Mouse (Mus musculus) heart, postnatal 0 days (tissue): ENCODE measurements at regions not wholly inside any gene's neighbourhood (a gene's known extent, or its start where the extent isn't known, plus 50 kb on each side); places are given as distances from the start of the nearest gene placed in this dataset.

Experiments
- ATAC-seq: fragments of 200-750 bp; cut with Nextera tagmentation; 2 replicates; pipeline ENCODE4 v1.8.0; 2017; ENCODE audit warnings: low read depth, moderate number of reproducible peaks, moderate library complexity; ENCODE audit not compliant: insufficient read depth
- DNase-seq: peaks from one replicate; pipeline ENCODE4 v3.0.0-alpha.2; 2016; ENCODE audit warnings: low spot score
- H3K27ac ChIP-seq: fragments of 300-500 bp; sonication (generic); 2 replicates; pipeline ENCODE4 v1.5.1; 2014; ENCODE audit warnings: low read depth, mild to moderate bottlenecking
- H3K27me3 ChIP-seq: fragments of 300-500 bp; sonication (generic); 2 replicates; pipeline ENCODE4 v1.6.1; 2014; ENCODE audit warnings: low read length, mixed read lengths; ENCODE audit not compliant: control insufficient read depth, insufficient read depth
- H3K36me3 ChIP-seq: fragments of 300-500 bp; sonication (generic); replicated peaks from 2 replicates; pipeline ENCODE4 v1.6.1; 2014; ENCODE audit warnings: low read length, mixed read lengths; ENCODE audit not compliant: control insufficient read depth, insufficient read depth
- H3K4me1 ChIP-seq: fragments of 300-500 bp; sonication (generic); 2 replicates; pipeline ENCODE4 v1.6.1; 2014; ENCODE audit warnings: antibody characterized with exemption; ENCODE audit not compliant: control insufficient read depth, insufficient read depth
- H3K4me2 ChIP-seq: fragments of 300-500 bp; sonication (generic); 2 replicates; pipeline ENCODE4 v1.6.1; 2014; ENCODE audit warnings: low read depth, mild to moderate bottlenecking, low read length, moderate library complexity
- H3K4me3 ChIP-seq: fragments of 300-500 bp; sonication (generic); 2 replicates; pipeline ENCODE4 v1.5.1; 2014; ENCODE audit warnings: low read depth, low read length
- H3K9ac ChIP-seq: fragments of 300-500 bp; sonication (generic); replicated peaks from 2 replicates; pipeline ENCODE4 v1.6.1; 2014; ENCODE audit warnings: low read depth, low read length, mixed read lengths
- H3K9me3 ChIP-seq: fragments of 300-500 bp; sonication (generic); replicated peaks from 2 replicates; pipeline ENCODE4 v1.6.1; 2016; ENCODE audit warnings: low read length; ENCODE audit not compliant: control insufficient read depth
- CTCF ChIP-seq: IDR thresholded peaks from 2 replicates; pipeline ENCODE4 v1.5.1; 2016; ENCODE audit warnings: antibody characterized with exemption, control low read depth, low read depth
- EP300 ChIP-seq: IDR thresholded peaks from 2 replicates; pipeline ENCODE4 v1.6.1; 2016; ENCODE audit warnings: antibody characterized with exemption, low read depth
- WGBS: fragments of 180-500 bp; shearing (Covaris S2); extraction: QIAGEN DNeasy Blood & Tissue Kit; methylation state at CpG from one replicate; pipeline ENCODE4 v1.1.7; 2014; 5-methylcytosine and 5-hydroxymethylcytosine counted together

GRCm38 (mm10) chr14:80270063-80270462, 286.2 kb downstream of the Olfm4 start:
- no peak overlapping the region for H3K27ac ChIP-seq
- 60% methylated on average over 13 of the region's 13 CpGs for WGBS
- H3K36me3 ChIP-seq: no peaks in the 10 kb centered on the region
- no peak for ATAC-seq
- H3K9me3 ChIP-seq: no peaks in the 10 kb centered on the region
- no peaks in the 10 kb centered on the region for H3K4me1 ChIP-seq
- H3K27me3 ChIP-seq: no peaks in the 10 kb centered on the region
- H3K4me3 ChIP-seq: no peak overlapping the region
- H3K9ac ChIP-seq: no peak overlapping the region
- no peak overlapping the region for H3K4me2 ChIP-seq
- TF ChIP-seq EP300: no peak
- TF ChIP-seq CTCF: no peak
- DNase-seq: no peak

GRCm38 (mm10) chr14:80280188-80280587, 296.3 kb downstream of the Olfm4 start:
- WGBS: 62% methylated on average over 4 of the region's 4 CpGs

GRCm38 (mm10) chr14:80283726-80284125, 299.8 kb downstream of the Olfm4 start:
- H3K4me2 ChIP-seq: no peak overlapping the region
- no peak overlapping the region for H3K9ac ChIP-seq
- H3K4me1 ChIP-seq: no peaks in the 10 kb centered on the region
- no peak for ATAC-seq
- H3K27me3 ChIP-seq: no peaks in the 10 kb centered on the region
- no peaks in the 10 kb centered on the region for H3K9me3 ChIP-seq
- no peaks in the 10 kb centered on the region for H3K36me3 ChIP-seq
- no peak for DNase-seq
- TF ChIP-seq EP300 (no peak), CTCF (no peak)
- no peak overlapping the region for H3K27ac ChIP-seq
- WGBS: 37% methylated on average over 2 of the region's 2 CpGs
- H3K4me3 ChIP-seq: no peak overlapping the region

More at GRCm38 (mm10) chr14:80280188-80280587, 296.3 kb downstream of the Olfm4 start:
- H3K27me3 ChIP-seq: no peaks in the 10 kb centered on the region
- DNase-seq (no peak), ATAC-seq (no peak)
- H3K4me3 ChIP-seq: no peak overlapping the region
- H3K4me1 ChIP-seq: no peaks in the 10 kb centered on the region
- TF ChIP-seq EP300 (no peak), CTCF (no peak)
- H3K27ac ChIP-seq: no peak overlapping the region
- H3K36me3 ChIP-seq: no peaks in the 10 kb centered on the region
- no peaks in the 10 kb centered on the region for H3K9me3 ChIP-seq
- no peak overlapping the region for H3K9ac ChIP-seq
- no peak overlapping the region for H3K4me2 ChIP-seq

GRCm38 (mm10) chr14:80291360-80291759, 307.5 kb downstream of the Olfm4 start:
- no peak for DNase-seq
- WGBS: 61% methylated on average over 4 of the region's 4 CpGs
- no peaks in the 10 kb centered on the region for H3K9me3 ChIP-seq
- H3K27ac ChIP-seq: no peak overlapping the region
- no peak for TF ChIP-seq CTCF
- no peak for TF ChIP-seq EP300
- no peaks in the 10 kb centered on the region for H3K4me1 ChIP-seq
- H3K9ac ChIP-seq: no peak overlapping the region
- no peak overlapping the region for H3K4me3 ChIP-seq
- H3K4me2 ChIP-seq: no peak overlapping the region
- H3K36me3 ChIP-seq: no peaks in the 10 kb centered on the region
- ATAC-seq: no peak
- no peaks in the 10 kb centered on the region for H3K27me3 ChIP-seq

GRCm38 (mm10) chr14:80293378-80293777, 309.5 kb downstream of the Olfm4 start:
- H3K27me3 ChIP-seq: no peaks in the 10 kb centered on the region
- no peak overlapping the region for H3K27ac ChIP-seq
- no peaks in the 10 kb centered on the region for H3K9me3 ChIP-seq
- H3K4me3 ChIP-seq: no peak overlapping the region
- ATAC-seq (no peak), DNase-seq (no peak)
- H3K4me1 ChIP-seq: no peaks in the 10 kb centered on the region
- H3K4me2 ChIP-seq: no peak overlapping the region
- WGBS: 74% methylated on average over 4 of the region's 4 CpGs
- no peak for TF ChIP-seq CTCF
- no peak for TF ChIP-seq EP300
- no peak overlapping the region for H3K9ac ChIP-seq
- H3K36me3 ChIP-seq: no peaks in the 10 kb centered on the region

- Histone ChIP-seq H3K27ac (no peak overlapping the region), H3K27me3 (no peaks in the 10 kb centered on the region), H3K4me2 (no peak overlapping the region), H3K4me1 (no peaks in the 10 kb centered on the region), H3K36me3 (no peaks in the 10 kb centered on the region), H3K4me3 (no peak overlapping the region), H3K9me3 (no peaks in the 10 kb centered on the region), H3K9ac (no peak overlapping the region)
- WGBS: 68% methylated on average over 2 of the region's 2 CpGs
- TF ChIP-seq CTCF (no peak), EP300 (no peak)
- ATAC-seq: no peak
- no peak for DNase-seq
Observed at GRCm38 (mm10) chr14:80329651-80330050, 345.8 kb downstream of the Olfm4 start.
